ENCODE assay signal across 18 mouse cellular contexts in genomic region chr9:110855903-110856302, GRCm38 (mm10). TPM values are rescaled to one million over a fixed set of nuclear protein-coding genes. Genes with fewer than 3 reads are reported as not detected.
DNase-seq lines count a peak whose midpoint lies in the region.
"Had no signal": no experiment of that assay in that cellular context is flagged by ENCODE, and none has a peak within 500 bp of the region (broad histone marks: within the 10 kb centered on the region; RNA-seq: fewer than 3 reads in every experiment).

No protein-coding gene starts in this region.

- peak; percentile 87 for DNase-seq in heart, adult 11 months
- no peak for DNase-seq in heart, postnatal 36 days
- peak; percentile 62 for DNase-seq in ES-CJ7 (ENCODE audit: low read depth, low spot score)
- DNase-seq in R1 (ENCODE audit: low read depth, low spot score), result peak; percentile 84
- no peak for DNase-seq in left cerebral cortex, adult 8-10 months (ENCODE audit: low spot score in 2 of 2)
- no peak for DNase-seq in layer of hippocampus, postnatal 36 days
- DNase-seq: adrenal gland, adult 8-10 months; adrenal gland, postnatal 14 days; adrenal gland, postnatal 36 days; cerebellum, adult 11-12 months; cerebellum, adult 2 months; cerebellum, adult 9-11 months; cerebellum, postnatal 14 days; cerebellum, postnatal 36 days; embryo, embryonic 11 days had no signal

- intact Hi-C loops in heart, postnatal 36 days (cut with DNase I), result no loop called here

RNA-seq across cellular contexts. Expression of gene Prss50, which starts 1.9 kb away (rescaled TPM):
- total RNA-seq in heart, postnatal 36 days (2021), result not detected
- 1 to 10 TPM in 3 of 4 experiments, under 1 TPM in 1; 0.95 to 2.3 (median 1.9) TPM for total RNA-seq in left cerebral cortex, adult 8-10 months (2022)
- under 1 TPM; 0.40 to 0.78 TPM for total RNA-seq in layer of hippocampus, postnatal 36 days (2021)
- total RNA-seq: adrenal gland, adult 18-20 months; adrenal gland, adult 8-10 months; adrenal gland, postnatal 36 days; G1E had no signal

RNA-seq across cellular contexts. Expression of gene Prss46, which starts 11.6 kb away (rescaled TPM):
- not detected for total RNA-seq in heart, postnatal 36 days (2021)
- total RNA-seq in left cerebral cortex, adult 8-10 months (2022), result not detected
- not detected for total RNA-seq in layer of hippocampus, postnatal 36 days (2021)
- total RNA-seq: adrenal gland, adult 18-20 months; adrenal gland, adult 8-10 months; adrenal gland, postnatal 14 days; adrenal gland, postnatal 36 days; common myeloid progenitor, adult 5-6 weeks; G1E had no signal

RNA-seq across cellular contexts. Expression of gene Prss45, which starts 21.5 kb away (rescaled TPM):
- total RNA-seq in heart, postnatal 36 days (2021), result not detected
- total RNA-seq in left cerebral cortex, adult 8-10 months (2022), result under 1 TPM in 3 of 4 experiments, not detected in 1; 0.30 to 0.91 (median 0.91) TPM
- total RNA-seq in layer of hippocampus, postnatal 36 days (2021), result under 1 TPM in 1 of 2 experiments, not detected in 1; 0.63 TPM
- total RNA-seq: adrenal gland, adult 18-20 months; adrenal gland, postnatal 14 days; adrenal gland, postnatal 36 days; common myeloid progenitor, adult 5-6 weeks had no signal

RNA-seq across cellular contexts. Expression of gene Als2cl, which starts 23.8 kb away (rescaled TPM):
- 10 to 100 TPM; 15.3 to 15.5 TPM for total RNA-seq in heart, postnatal 36 days (2021)
- total RNA-seq in left cerebral cortex, adult 8-10 months (2022), result 10 to 100 TPM in 2 of 4 experiments, 1 to 10 TPM in 2; 8.4 to 13.0 (median 10.4) TPM
- total RNA-seq in layer of hippocampus, postnatal 36 days (2021), result 10 to 100 TPM in 1 of 2 experiments, 1 to 10 TPM in 1; 6.0 to 10.1 TPM
- total RNA-seq: G1E had no signal

RNA-seq across cellular contexts. Expression of gene Tmie, which starts 24.0 kb away (rescaled TPM):
- total RNA-seq in heart, postnatal 36 days (2021), result 1 to 10 TPM; 1.2 to 1.3 TPM
- total RNA-seq in left cerebral cortex, adult 8-10 months (2022), result 1 to 10 TPM; 3.1 to 6.1 (median 4.1) TPM
- total RNA-seq in layer of hippocampus, postnatal 36 days (2021), result 1 to 10 TPM; 1.2 to 1.8 TPM

Comparison
In these comparisons a context has a peak if more than half of its experiments do, and no peak if none do; other contexts are left out.
1. DNase-seq: peak in heart, adult 11 months (single experiment), ES-CJ7 (single experiment) and R1 (single experiment); none in heart, postnatal 36 days (0 of 2), left cerebral cortex, adult 8-10 months (0 of 2) and layer of hippocampus, postnatal 36 days (0 of 2).